Mouse (Mus musculus) intestine, embryonic 14.5 days (tissue): ENCODE measurements around the gene Smarcd1. TPM values are rescaled to one million over a fixed set of nuclear protein-coding genes. Genes with fewer than 3 reads are reported as not detected.

ENCODE experiments used
- ATAC-seq: fragments of 200-750 bp; cut with Nextera tagmentation; replicated peaks from 2 replicates; pipeline ENCODE4 v1.8.0; 2017; ENCODE audit warnings: low read depth, moderate number of reproducible peaks, moderate TSS enrichment, moderate library complexity; ENCODE audit not compliant: low FRiP score, low TSS enrichment
- DNase-seq: peaks from one replicate; pipeline ENCODE4 v3.0.0-alpha.2; 2018; ENCODE audit warnings: low spot score
- H3K27ac ChIP-seq: fragments of 300-500 bp; sonication (generic); 2 replicates; pipeline ENCODE4 v1.5.1; 2014; ENCODE audit warnings: low read depth, mild to moderate bottlenecking, control low read depth
- H3K27me3 ChIP-seq: fragments of 300-500 bp; sonication (generic); replicated peaks from 2 replicates; pipeline ENCODE4 v1.6.1; 2014; ENCODE audit warnings: low read length, control low read depth; ENCODE audit not compliant: control insufficient read depth, insufficient read depth
- H3K36me3 ChIP-seq: fragments of 300-500 bp; sonication (generic); 2 replicates; pipeline ENCODE4 v1.6.1; 2014; ENCODE audit warnings: low read length, control low read depth; ENCODE audit not compliant: control insufficient read depth, insufficient read depth
- H3K4me1 ChIP-seq: fragments of 300-500 bp; sonication (generic); replicated peaks from 2 replicates; pipeline ENCODE4 v1.6.1; 2014; ENCODE audit warnings: low read length, control low read depth, mixed read lengths; ENCODE audit not compliant: control insufficient read depth, insufficient read depth
- H3K4me2 ChIP-seq: fragments of 300-500 bp; sonication (generic); 2 replicates; pipeline ENCODE4 v1.6.1; 2014; ENCODE audit warnings: low read length
- H3K4me3 ChIP-seq: fragments of 300-500 bp; sonication (generic); 2 replicates; pipeline ENCODE4 v1.5.1; 2014; ENCODE audit warnings: low read depth, low read length, control low read depth, mixed read lengths
- H3K9ac ChIP-seq: fragments of 300-500 bp; sonication (generic); 2 replicates; pipeline ENCODE4 v1.6.1; 2014; ENCODE audit warnings: mild to moderate bottlenecking, low read length
- H3K9me3 ChIP-seq: fragments of 300-500 bp; sonication (generic); 2 replicates; pipeline ENCODE4 v1.6.1; 2016; ENCODE audit warnings: low read length, control low read depth; ENCODE audit not compliant: control insufficient read depth
- WGBS: fragments of 180-500 bp; shearing (Covaris S2); extraction: QIAGEN DNeasy Blood & Tissue Kit; methylation state at CpG from one replicate; pipeline ENCODE4 v1.1.7; 2014; 5-methylcytosine and 5-hydroxymethylcytosine counted together
- polyA plus RNA-seq: library from polyadenylated mRNA; unstranded; fragments of >200 nt; fragmentation: Nextera tagmentation; extraction: Ambion mirVana; gene quantifications from 2 replicates; pipeline ENCODE4 v1.2.1, GENCODE M21; 2014

Smarcd1 gene
- polyA plus RNA-seq = 39.0 and 42.3 TPM in 2 replicates

GRCm38 (mm10) chr15:99701999-99702900 is at the start of gene Smarcd1:
TSS of gene Smarcd1 (plus strand) at chr15:99702129.
- WGBS = 1% methylated on average over 61 of the region's 71 CpGs

GRCm38 (mm10) chr15:99653291-99653690 is 48.6 kb upstream of the Smarcd1 start:
- no peak for DNase-seq
- Histone ChIP-seq H3K9me3 (no peaks in the 10 kb centered on the region), H3K4me1 (peaks cover 24% of the 10 kb centered on the region), H3K27me3 (peaks cover 34% of the 10 kb centered on the region), H3K4me2 (peak overlapping the region; percentile 36), H3K36me3 (no peaks in the 10 kb centered on the region), H3K27ac (no peak overlapping the region), H3K9ac (no peak overlapping the region), H3K4me3 (no peak overlapping the region)
- no peak for ATAC-seq
- 10% methylated on average over 8 of the region's 8 CpGs for WGBS

More at GRCm38 (mm10) chr15:99701999-99702900, at the start of gene Smarcd1:
- H3K4me1 ChIP-seq = peaks cover 17% of the 10 kb centered on the region
- H3K4me3 ChIP-seq = peak within 1 kb of the TSS; percentile 81
- peak within 1 kb of the TSS; percentile 96 for H3K27ac ChIP-seq
- DNase-seq = peak; percentile 99
- no peaks in the 10 kb centered on the region for H3K9me3 ChIP-seq
- peak; percentile 94 for ATAC-seq
- H3K27me3 ChIP-seq = 0 out of 2 replicates have a peak, but pooled peaks cover 6% of the 10 kb centered on the region
- peak within 1 kb of the TSS; percentile 70 for H3K4me2 ChIP-seq
- peak within 1 kb of the TSS; percentile 98 for H3K9ac ChIP-seq
- H3K36me3 ChIP-seq = peaks cover 33% of the 10 kb centered on the region

- Histone ChIP-seq H3K27me3 (peaks cover 34% of the 10 kb centered on the region), H3K9me3 (no peaks in the 10 kb centered on the region), H3K36me3 (no peaks in the 10 kb centered on the region), H3K4me3 (no peak overlapping the region), H3K9ac (no peak overlapping the region), H3K4me1 (peaks cover 19% of the 10 kb centered on the region), H3K4me2 (peak overlapping the region; percentile 36), H3K27ac (no peak overlapping the region)
- ATAC-seq = no peak
- WGBS = 6% methylated on average over 20 of the region's 21 CpGs
- DNase-seq = no peak
These were observed 48.1 kb upstream of the Smarcd1 start for GRCm38 (mm10) chr15:99653876-99654275.

- H3K36me3 ChIP-seq = no peaks in the 10 kb centered on the region
- H3K4me2 ChIP-seq = no peak overlapping the region
- no peak overlapping the region for H3K4me3 ChIP-seq
- WGBS = 45% methylated on average over 9 of the region's 9 CpGs
- no peak overlapping the region for H3K9ac ChIP-seq
- H3K27ac ChIP-seq = no peak overlapping the region
- 0 out of 2 replicates have a peak, but pooled peaks cover 3% of the 10 kb centered on the region for H3K4me1 ChIP-seq
- peaks cover 34% of the 10 kb centered on the region for H3K27me3 ChIP-seq
- ATAC-seq (no peak), DNase-seq (no peak)
- no peaks in the 10 kb centered on the region for H3K9me3 ChIP-seq
These were observed 46.0 kb upstream of the Smarcd1 start for GRCm38 (mm10) chr15:99655956-99656355.

- 0 out of 2 replicates have a peak, but pooled peaks cover 2% of the 10 kb centered on the region for H3K4me1 ChIP-seq
- H3K9me3 ChIP-seq = no peaks in the 10 kb centered on the region
- no peak overlapping the region for H3K4me3 ChIP-seq
- peaks cover 26% of the 10 kb centered on the region for H3K27me3 ChIP-seq
- no peak overlapping the region for H3K4me2 ChIP-seq
- DNase-seq (no peak), ATAC-seq (no peak)
- WGBS = 45% methylated on average over 2 of the region's 2 CpGs
- no peak overlapping the region for H3K27ac ChIP-seq
- no peaks in the 10 kb centered on the region for H3K36me3 ChIP-seq
- no peak overlapping the region for H3K9ac ChIP-seq
These were observed 43.5 kb upstream of the Smarcd1 start for GRCm38 (mm10) chr15:99658437-99658836.

- Histone ChIP-seq H3K4me2 (no peak overlapping the region), H3K27me3 (peaks cover 18% of the 10 kb centered on the region), H3K4me3 (no peak overlapping the region), H3K9me3 (no peaks in the 10 kb centered on the region), H3K27ac (no peak overlapping the region), H3K36me3 (no peaks in the 10 kb centered on the region), H3K4me1 (peaks cover 9% of the 10 kb centered on the region), H3K9ac (no peak overlapping the region)
- DNase-seq (no peak), ATAC-seq (no peak)
- 94% methylated on average over 15 of the region's 15 CpGs for WGBS
These were observed 40.7 kb upstream of the Smarcd1 start for GRCm38 (mm10) chr15:99661121-99661830.

- no peaks in the 10 kb centered on the region for H3K9me3 ChIP-seq
- H3K27ac ChIP-seq = no peak overlapping the region
- no peak overlapping the region for H3K4me3 ChIP-seq
- no peak overlapping the region for H3K4me2 ChIP-seq
- H3K36me3 ChIP-seq = no peaks in the 10 kb centered on the region
- DNase-seq (no peak), ATAC-seq (no peak)
- peaks cover 23% of the 10 kb centered on the region for H3K27me3 ChIP-seq
- no peak overlapping the region for H3K9ac ChIP-seq
- H3K4me1 ChIP-seq = peaks cover 9% of the 10 kb centered on the region
- 44% methylated on average over 7 of the region's 7 CpGs for WGBS
These were observed 39.6 kb upstream of the Smarcd1 start for GRCm38 (mm10) chr15:99662371-99662770.

- whole genome bisulfite sequencing = 4% methylated on average over 17 of the region's 17 CpGs
- Histone ChIP-seq H3K9me3 (no peaks in the 10 kb centered on the region), H3K27me3 (peaks cover 23% of the 10 kb centered on the region), H3K4me3 (peak overlapping the region; percentile 36), H3K27ac (peak overlapping the region; percentile 65), H3K36me3 (no peaks in the 10 kb centered on the region), H3K4me2 (peak overlapping the region; percentile 72), H3K4me1 (peaks cover 9% of the 10 kb centered on the region), H3K9ac (no peak overlapping the region; the same call in 1 of the 2 replicates)
- no peak for DNase-seq
- ATAC-seq = no peak
These were observed 37.8 kb upstream of the Smarcd1 start for GRCm38 (mm10) chr15:99663964-99664599.
